Mouse (Mus musculus): Measurements from ENCODE around the gene Ifitm5.

Gene Ifitm5

DNA sequence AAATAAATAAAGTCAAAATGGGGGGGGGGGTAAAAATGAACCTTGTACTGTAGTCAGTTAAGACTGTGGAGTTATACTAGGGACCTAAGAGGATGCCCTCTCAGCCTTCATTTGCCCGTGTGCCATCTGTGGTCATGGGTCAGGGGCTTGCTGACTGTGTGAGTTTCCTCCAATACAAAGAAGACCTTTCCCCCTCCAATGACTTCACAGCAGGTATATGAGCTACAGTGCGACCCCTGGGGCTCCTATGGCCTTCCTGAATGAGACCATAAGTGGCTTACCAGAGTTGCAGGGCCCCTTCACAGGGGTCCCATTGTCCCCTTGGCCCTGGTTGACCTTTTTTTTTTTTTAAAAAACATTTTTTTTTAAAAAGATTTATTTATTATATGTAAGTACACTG lies 11.3 kb upstream of the Ifitm5 start:
- DNase-seq (ENCODE audit: low spot score), result no peak

DNA sequence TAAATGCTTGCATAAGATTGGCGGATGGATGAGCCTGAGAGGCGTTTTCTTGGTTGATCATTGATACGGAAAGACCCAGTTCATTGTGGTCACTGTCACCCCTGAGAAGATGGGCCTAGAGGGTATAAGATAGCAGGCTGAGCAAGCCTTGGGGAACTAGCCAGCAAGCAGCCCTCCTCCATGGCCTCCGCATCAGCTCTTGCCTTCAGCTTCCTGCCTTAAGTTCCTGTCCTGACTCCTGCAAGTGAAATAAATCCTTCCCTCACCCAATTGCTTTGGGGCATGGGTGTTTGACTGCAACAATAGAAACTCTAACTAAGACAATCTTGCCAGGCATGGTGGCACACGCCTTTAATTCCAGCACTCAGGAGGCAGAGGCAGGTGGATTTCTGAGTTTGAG lies 9.9 kb upstream of the Ifitm5 start:
- no peak for DNase-seq (ENCODE audit: low spot score)

DNA sequence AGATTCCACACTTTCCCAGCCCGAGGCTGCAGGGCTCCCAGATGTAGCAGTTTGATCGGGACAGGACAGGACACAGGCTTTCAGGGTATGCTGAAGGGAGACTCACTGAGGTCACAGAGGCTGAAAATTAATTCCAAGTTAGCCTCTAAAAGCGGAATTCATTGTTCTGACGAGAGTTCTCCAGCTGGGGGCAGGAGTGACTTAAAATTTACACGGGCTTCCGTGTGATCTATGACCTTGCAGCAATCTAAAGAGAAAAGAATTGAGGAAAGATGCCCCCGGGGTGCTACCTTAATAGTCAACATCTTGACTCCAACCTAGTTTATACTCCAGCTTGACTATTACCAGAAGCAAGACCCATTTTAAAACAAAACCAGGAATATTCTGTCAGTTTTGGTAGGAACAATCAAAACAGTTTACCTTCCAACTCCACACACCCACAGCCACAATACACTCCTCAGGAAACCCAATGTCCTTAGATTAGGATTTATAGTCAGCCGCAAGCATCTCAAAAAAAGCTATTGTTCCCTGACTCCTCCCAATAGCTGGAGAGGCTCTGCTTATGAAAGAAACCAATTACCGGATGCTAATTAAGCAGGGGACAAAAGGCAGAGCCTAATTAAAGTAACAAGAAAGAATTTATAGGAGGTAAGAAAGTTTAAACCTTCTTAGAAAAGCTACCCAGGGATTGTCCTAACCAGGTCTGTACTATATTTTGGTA lies 9.2 kb upstream of the Ifitm5 start:
- DNase-seq (ENCODE audit: low spot score), result peak; percentile 85

DNA sequence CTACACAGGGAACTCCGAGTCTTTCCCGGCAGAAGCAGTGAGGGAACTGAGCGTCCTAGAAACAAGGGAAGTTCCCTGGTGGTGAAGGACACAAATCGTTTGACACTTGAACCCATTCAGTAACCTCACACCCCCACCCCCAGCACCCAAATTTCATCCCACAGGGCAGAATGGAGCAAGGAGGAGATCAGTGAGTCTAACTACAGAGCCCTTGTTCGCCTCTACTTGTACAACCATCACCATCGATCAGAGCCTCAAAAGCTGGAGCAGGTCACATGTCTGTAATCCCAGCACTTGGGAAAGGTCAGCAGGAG lies 6.4 kb upstream of the Ifitm5 start:
- DNase-seq (ENCODE audit: low spot score), result no peak

DNA sequence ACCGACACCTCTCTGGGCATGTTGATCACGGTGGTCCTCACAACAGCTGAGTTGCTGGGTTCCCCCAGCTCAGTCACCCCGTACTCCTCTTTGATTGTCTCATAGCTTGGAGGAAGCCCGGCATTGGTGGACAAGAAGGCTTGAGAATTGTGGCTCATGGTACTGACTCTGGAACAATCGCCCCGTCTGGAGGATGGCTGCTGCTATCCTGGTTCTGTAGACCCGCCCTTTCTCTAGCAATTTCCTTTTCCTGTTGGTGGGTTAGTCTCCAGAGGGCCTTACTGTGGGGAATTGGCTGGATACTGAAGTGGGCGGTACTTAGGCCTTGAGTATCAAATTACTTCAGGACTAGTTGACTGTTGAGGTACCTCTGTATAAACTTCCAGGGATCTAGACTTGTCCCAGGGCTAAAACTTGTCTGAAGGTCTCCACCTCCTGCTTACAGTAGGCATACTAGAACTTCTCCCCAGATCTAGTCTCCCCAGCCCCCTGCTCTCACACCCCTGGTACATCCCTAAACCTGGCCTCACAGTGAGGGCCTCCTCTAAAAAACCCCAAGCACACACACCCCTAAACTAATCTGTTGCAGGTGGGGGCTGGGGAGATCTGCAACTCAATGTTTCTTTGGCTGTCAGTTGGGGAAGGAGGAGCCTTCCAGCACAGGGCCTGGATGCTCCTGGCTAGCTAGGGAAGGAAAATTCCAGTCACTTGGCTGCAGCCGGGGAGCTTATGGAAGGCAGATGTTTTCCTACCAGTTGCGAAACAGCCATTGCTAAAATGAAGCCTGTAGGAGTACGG lies 5.9 kb upstream of the Ifitm5 start, which contains the start of the genes Gm45717 and Ifitm2:
Gm45717 (minus strand) TSS at position 180 of the 798 bp plus-strand sequence.
Ifitm2 (minus strand) TSS at position 230 of the 798 bp plus-strand sequence.
- peak; percentile 90 for DNase-seq (ENCODE audit: low spot score)

DNA sequence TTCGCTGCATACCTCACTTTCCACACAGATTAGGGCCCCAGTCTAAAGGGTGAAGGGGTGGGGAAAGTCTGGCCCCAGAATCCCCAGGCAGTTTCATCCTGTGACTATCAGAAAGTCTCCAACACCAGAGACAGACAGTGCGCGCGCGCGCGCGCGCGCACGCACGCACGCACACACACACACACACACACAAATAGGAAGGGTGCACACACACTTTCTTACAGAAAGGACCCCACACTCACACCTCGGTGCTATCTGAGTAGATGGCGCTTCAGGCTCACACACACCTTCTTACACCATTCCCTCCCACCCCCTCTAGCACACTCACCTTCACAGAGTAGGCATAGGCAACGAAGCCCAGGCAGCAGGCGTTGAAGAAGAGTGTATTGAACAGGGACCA lies 5.3 kb upstream of the Ifitm5 start:
- peak; percentile 57 for DNase-seq (ENCODE audit: low spot score)

DNA sequence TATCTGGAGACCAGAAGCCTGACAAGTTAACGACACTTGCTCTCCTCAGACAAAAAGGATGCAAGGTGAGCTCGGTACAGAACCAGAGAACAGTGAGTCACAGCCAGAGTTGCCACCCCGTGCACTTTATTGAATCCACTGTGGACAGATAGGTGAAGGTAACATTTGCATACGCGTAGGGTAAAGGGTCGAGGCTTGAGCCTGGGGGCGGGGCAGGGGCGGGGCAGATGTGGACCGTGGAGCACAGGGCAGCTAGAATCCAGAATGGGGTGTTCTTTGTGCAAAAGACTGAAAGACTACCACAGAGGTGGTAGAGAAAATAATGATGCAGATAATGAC lies 4.6 kb upstream of the Ifitm5 start:
- DNase-seq (ENCODE audit: low spot score), result peak; percentile 38

DNA sequence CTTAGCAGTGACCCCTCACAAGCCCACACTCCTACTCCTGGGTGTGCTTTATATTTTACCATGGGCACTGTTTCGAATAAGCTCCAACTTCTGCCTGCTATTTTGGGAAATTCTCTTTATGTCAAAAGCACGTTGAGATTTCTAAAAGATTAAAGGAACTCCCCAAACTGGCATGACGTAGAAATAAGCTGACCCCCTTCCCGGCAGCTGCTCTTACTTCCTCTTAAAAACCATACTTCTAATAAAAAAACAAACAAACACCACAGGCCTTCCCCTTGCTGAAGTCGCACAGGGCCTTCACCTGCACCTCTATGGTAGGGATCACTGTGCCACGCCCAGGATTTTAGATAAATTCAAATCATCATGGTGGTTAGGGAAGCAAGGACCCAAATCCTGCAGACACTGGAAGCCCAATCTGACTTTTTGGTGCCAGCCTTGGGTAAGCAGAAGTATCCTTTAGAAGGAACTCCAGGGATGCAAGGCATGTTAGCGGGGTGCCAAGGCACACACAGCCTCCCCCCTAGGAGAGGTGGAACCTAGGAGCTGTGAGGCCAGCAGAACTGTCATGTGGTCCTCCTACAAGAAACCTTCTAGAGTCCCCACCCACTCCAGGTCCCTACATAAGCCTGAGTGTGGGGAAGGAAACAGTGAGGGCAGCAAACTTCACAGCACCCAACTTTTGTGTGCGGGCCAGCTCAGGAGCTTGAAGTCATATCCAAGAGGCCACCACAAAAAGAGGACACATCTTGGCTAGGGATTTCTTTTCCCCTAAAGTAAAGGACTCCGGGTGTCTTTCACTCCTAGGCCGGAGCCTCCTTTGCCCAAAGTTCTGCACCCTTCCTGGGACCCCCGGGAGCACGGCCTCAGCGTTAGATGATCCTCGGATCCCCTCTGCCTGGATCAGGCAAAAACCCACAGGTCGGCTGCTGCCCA lies 4.0 kb upstream of the Ifitm5 start:
- no peak for DNase-seq (ENCODE audit: low spot score)

DNA sequence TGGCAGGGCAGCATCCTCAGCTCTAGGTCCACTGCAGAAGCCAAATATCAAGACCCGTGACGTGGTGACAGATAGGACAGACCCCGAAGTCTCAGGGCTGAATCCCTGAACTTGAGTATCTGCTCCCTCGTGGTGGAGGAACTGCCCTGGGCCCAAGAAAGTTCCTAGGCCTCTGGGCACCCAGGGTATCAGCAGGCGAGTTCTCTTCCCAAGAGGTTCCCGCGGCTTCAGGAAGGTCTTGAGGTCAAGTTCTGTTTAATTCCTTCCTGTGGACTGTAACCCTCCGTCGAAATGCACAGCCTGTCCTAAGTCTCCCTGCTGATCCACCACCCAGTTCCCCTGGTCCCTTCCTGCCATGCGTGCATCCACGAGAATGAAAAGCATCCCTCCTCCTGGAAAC lies 3.0 kb upstream of the Ifitm5 start:
- DNase-seq (ENCODE audit: low spot score), result no peak

DNA sequence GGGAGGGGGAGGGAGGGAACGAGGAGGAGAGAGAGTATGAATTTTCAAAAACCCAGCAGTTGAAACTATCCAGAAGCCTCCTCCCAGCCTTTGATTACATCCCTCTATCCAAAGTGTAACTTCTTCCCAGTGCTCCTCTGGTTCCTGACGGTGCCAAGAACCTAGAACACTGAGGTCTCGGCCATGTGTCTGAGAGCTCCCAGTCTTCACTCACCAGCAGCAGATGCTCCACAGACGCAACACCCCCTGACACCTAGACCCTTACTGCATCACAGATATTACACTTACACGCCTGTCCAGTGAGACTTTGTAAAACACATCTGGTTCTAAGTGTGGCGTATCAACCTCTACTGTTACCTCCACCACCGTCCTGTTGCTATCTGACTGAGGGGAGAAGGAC lies 2.4 kb upstream of the Ifitm5 start:
- no peak for DNase-seq (ENCODE audit: low spot score)

DNA sequence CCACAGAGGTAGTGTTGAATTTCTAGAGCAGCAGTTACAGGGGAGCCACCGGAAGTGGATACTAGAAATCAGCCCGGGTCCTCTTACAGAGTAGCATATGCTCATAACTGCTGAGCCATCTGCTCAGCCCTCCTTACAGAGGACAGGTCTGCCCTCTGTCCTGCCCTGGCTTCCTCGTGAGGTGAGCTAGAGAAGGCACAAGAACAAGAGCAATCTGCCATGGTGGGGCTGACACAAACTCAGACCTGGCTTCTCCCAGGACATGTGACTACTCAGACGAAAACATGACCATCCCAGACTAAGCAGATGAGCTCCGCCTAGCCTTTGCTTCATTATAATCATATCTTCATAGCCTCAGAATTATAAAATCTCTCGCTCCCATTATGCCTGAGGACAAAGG lies 1.7 kb upstream of the Ifitm5 start:
- DNase-seq (ENCODE audit: low spot score), result no peak

DNA sequence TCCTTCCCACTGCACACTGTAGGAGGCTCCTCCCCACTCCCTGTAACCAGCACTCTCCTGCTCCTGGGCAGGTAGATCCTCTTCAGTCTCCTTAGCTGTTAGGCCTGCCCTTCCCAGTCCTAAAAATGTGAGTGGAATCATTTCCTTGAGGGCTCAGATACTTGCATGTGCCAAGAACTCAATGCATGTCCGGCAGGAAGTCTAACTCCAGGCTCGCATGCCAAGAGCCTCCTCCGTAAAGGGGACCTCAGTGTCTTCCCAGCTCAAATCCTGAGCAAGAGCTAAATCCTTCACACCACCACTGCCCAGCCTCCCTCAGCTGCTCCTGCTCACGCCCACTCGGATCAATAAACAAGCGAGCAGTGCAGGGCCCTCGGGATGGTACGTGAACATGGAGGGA lies 960 bp upstream of the Ifitm5 start:
- peak; percentile 17 for DNase-seq (ENCODE audit: low spot score)

DNA sequence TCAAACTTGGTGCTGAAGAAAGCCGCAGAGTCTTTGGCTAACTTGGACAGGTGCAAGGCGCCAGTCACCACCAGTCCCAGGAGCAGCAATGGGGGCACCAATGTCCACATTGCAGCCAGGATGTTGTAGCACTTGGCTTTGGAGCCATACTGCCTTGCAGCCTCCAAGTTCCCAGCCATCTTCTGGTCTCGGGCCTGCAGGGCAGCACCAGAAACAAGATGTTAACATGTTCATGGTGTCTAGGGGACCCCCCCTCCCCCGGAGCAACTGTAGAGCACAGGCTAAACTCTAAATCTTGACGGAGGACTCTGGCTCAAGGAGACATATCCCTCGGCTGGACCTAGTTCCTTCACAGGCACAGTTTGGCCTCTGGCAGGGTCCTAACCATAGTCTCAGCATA lies 836 bp downstream of the Ifitm5 start:
- no peak for DNase-seq (ENCODE audit: low spot score)

DNA sequence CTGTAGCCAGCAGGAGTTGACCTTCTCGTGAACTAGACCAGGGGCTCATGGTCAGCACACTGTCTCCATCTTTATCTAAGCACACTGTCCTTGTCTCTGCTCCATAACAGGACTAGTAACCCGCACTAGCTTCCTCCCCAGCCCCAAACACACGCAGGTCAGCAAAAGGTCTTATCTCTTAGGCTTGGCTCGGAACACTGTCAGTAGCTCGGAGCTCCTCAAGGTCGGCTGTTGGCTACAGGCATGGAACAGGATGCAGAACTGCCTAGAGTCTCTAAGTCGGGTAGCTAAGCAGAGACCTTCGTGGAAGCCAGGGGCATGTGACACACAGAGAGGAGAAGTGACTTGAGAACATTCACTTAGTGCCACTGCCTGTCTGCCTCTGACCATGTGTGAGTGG lies 1.9 kb downstream of the Ifitm5 start:
- DNase-seq (ENCODE audit: low spot score), result no peak

DNA sequence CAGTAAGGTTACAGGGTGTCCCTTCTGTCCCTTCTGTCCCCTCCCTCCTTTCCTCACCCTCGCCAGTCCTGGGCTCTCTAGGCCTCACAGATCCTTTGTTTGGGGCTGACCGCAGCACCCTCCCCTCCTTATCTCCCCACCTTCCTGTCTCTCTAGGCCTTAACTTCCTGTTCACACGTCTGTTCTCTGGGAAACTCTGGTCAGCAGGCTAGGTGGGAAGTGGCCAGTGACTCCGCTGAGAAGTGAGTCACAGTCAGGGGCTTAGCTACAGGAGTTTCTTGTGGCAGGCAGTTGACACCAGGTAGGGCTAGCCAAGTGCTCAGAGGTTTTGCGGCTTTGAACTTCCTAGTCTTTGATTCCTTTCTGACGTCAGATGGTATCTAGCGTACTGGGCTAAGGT lies 3.1 kb downstream of the Ifitm5 start:
- no peak for DNase-seq (ENCODE audit: low spot score)

DNA sequence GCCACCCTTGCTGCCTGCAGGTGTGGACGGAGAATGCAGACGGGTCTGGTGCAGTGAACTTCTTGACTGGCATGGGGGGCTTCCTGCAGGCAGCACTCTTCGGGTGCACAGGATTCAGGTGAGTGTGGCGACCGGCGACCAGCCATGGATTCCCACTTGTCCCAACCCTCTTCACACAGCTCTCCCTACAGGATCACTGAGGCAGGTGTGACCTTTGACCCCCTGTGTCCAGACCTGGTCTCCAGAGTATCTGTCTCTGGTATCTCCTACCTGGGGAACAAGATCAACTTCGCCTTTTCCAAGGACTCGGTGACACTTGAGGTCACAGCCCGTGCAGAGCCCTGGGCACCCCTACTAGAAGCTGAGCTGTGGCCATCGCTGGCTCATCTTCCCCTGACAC lies 3.8 kb downstream of the Ifitm5 start:
- no peak for DNase-seq (ENCODE audit: low spot score)

DNA sequence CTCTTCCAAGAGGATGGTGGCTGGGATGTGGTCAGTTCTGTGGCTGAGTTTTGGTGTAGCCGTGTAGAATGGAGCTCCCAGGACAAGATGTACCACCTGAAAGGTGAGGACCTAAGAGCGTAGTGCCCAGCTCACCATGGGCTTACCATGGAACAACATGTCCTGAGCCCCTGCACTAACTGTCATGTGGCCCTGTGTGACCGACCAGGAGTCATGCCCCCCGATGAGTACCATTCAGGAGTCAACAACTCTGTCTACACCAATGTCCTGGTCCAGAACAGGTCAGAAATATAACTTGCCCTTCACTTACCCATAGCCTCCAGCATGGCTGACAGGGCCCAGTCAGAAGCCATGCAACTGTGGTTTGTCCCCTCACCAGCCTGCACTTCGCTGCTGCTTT lies 4.8 kb downstream of the Ifitm5 start:
- DNase-seq (ENCODE audit: low spot score), result no peak

DNA sequence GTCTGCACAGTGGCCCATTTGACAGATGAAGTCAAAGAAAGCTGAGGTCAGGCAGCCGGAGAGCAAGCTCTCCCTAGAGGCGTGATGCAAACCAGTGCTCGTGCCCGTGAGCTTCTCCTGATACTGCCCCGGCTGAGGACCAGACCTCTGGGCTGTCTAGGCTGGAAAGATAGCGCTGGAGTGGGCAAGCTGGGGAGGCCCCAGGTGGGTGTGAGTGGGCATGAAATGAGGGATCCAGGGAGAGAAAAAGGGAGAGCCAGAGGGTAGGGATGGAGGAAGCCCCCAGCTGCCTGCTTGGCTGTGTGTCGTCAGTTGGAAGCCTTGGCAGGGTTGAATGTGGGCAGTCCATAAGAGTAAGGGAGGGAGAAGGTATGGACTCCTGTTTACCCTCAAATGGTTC lies 5.9 kb downstream of the Ifitm5 start:
- DNase-seq (ENCODE audit: low spot score), result no peak

DNA sequence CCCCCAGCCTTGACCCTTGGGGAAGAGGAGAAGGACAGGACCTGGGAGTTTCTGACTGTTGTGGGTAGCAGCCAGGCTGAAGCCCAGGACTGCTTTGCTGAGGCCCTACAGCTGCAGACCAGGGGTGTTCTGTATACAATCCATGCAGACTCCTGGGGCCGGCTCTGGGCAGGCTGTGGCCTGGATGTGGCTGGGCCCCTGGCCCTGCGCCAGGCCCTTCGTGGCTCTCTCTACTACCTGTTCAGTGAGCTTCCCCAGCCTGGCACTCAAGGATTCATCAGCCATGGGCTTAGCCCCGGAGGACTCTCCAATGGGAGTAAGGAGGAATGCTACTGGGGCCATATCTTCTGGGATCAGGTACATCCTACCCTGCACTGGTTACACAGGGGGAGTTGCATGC lies 6.7 kb downstream of the Ifitm5 start:
- DNase-seq (ENCODE audit: low spot score), result no peak

DNA sequence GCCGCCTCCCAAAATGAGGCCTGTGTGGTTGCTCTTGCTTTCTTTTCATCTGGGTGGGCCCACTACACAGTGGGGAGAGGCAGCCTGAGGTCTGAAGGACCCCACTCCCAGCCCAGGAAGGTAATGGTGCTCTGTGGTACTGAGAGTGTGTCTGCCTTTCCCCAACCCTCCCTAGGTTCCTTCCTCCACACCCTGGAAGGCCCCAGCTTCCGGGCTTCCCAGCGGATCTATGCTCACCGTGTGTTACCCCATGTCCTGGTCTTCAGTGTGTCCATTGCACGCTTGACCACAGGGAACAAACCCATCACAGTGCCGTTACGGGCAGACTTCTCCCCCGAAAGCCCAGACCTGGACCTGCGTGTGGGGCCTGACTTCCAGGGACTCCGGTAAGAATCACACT lies 7.3 kb downstream of the Ifitm5 start:
- DNase-seq (ENCODE audit: low spot score), result no peak

DNA sequence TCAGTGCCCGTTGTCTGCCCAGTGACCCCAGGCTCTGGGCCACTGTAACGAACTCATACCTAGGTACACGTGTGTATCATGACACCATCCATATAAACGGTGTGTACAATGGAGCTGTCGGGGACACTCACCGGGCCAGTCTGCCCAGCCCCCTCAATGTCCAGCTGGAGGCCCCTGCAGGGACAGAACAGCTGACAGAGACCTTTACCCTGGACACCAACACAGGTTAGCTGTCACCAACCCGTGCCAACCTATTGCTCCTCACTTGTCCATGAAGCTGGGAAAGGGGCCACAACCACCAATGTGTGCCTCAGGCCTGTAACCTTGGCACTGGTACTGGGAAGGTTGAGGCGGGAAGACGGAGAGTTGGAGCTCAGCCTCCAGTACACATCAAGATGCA lies 7.8 kb downstream of the Ifitm5 start:
- DNase-seq (ENCODE audit: low spot score), result no peak

DNA sequence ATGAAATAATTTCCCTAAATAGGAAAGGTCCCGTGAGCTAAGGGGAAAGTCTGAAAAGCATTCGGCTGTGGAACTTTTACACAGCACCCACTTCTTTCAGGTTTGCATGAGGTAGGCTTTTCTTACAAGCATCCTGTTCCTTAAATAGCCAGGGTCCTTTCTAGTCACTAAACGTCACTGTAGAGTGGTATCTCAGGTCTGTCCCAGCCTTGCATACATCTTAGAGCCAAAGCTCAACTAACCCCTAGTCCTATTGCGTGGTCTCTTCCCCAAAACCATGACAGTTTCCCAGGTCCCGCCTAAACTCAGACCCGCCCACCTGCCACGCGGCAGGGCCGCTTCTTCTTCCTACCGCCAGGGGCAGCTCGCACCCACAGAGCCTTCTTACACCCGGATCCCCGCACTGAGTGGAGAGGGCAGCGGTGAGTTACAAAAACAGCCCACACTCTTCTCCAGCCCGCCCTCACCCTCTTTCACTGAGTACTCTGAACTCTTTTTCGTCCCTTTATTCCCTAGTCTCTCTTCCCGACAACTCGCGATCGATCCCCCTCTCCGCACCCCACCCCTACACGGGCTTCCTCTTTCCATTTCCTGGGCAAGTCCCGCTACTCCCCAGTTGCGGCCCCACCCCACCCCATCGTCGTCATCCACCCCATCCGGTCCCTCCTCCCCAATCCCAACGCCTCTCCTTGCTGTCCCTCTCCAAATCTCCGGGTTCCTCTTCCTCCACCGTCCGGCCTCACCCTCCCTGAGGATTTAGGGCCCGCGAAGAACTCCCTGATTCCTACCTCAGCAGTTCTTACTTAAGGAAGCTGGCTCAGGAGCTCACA lies 8.7 kb downstream of the Ifitm5 start, which contains the start of gene Pgghg:
Pgghg (plus strand) TSS at position 170 of the 830 bp plus-strand sequence.
- peak; percentile 91 for DNase-seq (ENCODE audit: low spot score)
